Mouse (Mus musculus): ENCODE data around the gene Aoc1.

Aoc1 gene

DNA sequence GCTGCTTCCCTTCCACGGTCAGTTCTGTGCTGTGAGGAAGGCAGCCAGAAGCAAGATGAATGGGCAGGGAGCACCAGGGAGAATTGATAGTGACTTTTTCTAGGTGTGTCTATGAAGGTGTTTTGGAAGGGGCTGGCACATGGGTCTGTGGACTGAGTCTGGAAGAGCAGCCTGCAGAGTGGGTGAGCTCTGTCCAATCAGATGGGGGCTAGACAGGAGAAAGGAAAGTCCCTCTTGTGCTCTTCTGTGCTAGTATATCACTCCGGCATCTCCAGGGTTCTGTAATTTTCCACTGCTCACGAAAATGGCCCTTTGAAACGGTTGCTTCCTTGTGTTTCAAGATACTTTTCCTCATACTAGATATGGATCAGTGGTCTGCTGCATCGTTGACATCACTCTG, at the start of gene Aoc1:
Gene Aoc1, plus strand, starts transcription at position 301 of the 400 bp plus-strand sequence.
- DNase-seq (ENCODE audit: low spot score), result no peak

DNA sequence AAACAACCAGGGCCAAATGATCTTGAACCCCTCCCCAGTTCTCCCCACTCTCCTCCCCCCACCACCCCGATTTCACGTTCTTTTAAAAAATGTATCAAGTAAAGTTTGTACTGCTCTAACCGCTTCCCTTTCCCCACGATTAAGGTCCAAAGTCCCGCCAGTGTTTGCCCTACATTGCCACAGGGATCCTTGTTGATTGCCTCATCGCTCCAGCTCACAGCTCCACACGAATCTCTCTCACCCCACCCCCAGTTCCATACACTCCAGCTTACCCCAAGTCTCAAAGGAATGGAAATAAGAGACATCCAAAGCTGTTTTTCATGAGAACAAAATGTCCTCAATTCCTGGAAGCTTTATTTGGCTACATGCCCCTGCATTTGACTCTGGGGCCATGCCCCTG, 47.7 kb upstream of the Aoc1 start:
- DNase-seq (ENCODE audit: low spot score), result no peak

DNA sequence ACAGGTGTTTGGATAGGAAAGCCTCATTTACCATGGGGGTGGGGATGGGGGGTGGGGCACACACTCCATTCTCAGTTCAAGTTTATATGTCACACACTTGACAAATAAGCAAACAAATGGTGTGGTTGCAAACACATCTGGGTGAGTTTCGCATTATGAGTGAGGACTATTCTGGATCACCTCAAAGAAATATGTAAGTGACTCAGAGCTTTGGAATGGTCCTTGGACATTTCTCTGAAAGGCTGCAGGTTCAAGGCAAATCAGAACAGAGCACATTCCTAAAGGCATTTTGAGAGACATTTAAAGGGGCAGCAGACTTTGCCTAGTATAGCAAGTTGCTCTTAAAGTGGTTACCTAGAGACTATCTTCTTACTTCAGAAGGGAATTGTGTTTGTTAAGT, 43.7 kb upstream of the Aoc1 start:
- DNase-seq (ENCODE audit: low spot score), result no peak

DNA sequence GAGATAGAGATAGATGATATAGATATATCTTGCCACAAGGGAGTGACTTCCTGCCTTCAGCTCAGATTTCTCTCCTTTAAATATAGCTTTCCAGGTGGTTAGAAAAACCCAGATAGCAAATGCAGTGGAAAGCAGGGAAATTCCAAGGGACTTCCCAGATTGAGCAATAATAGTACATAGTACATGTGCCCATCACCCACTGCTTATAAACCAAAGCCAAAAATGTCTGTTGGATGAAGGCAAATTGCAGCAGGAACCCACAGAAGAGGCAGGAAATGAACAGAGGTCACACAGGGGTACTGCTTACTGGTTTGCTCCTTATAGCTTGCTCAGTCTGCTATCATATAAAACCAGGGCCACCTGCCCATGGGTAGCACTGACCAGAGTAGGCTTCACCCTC, 43.0 kb upstream of the Aoc1 start:
- DNase-seq (ENCODE audit: low spot score), result no peak

DNA sequence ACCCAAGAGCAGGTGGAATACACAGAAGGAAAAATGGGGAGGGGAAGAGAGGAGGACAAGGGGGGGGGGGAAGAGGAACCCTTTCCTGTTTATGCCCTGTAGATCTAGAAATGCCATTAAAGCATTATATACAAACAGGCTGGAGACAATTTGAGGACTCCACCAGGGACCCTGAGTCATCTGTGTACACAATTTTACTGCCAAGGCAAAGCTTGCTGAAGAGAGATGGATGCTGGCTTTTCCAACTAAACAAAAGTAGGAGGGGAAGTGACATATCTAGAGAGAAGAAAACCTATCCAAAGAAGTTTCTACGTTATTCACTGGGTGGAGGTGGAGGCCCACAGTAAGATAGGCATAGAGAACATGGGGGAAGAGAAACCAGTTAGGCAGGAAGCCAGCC, 42.5 kb upstream of the Aoc1 start:
- DNase-seq (ENCODE audit: low spot score), result no peak

DNA sequence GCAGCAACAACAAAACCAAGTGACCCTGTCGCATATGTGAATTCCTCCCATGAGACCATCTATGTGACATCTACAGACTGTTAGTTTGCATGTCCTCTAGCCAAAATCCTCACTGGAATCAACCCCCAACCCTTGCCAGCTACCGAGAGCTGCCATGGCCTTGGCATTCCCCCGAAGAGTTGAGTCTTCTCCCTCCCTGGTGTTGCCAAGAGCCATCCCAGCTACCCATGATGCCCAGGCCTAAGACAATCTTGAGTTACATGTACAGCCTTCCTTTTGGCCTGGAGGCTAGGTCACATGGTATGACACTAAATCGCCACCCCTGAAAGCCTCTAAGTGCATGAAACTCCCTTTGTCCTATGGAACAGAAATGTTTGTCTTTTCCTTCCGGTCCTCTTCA, 41.6 kb upstream of the Aoc1 start:
- no peak for DNase-seq (ENCODE audit: low spot score)

DNA sequence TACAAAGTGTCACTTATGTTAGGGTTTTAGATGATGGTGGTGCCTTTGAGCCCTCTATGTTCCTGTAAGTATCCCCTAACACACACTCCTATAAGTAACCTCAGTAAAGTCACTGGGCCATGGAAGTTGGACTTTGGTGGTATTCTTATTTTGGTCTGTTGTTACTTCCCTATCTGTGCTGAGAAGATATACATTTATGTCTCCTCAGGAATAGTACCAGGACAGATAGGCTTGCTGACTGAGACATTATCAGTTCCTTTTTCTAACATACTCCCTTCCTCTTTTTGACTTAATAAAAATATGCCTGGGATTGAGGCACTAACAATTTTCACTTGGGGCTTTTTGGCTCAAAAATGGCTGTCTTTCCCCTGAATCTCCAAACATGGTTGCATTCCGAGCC, 40.3 kb upstream of the Aoc1 start:
- no peak for DNase-seq (ENCODE audit: low spot score)

DNA sequence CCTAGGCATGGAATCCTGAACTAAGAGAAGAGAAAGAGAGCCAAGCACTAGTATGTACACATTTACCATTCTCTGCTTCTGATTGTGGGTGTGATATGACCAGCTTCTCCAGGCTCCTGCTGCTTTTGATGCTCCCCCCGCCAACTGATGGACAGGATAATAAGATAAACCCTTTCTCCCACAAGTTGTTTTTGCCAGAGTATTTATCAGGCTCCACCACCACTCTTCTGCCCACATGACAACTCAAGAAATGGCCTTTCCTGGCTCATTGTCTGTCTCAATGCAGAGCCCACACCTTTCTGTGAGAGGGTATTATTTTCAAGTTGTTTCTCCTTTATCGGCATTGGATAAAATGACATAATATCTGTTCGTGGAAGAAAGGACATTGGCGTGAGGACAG, 39.2 kb upstream of the Aoc1 start:
- DNase-seq (ENCODE audit: low spot score), result no peak

DNA sequence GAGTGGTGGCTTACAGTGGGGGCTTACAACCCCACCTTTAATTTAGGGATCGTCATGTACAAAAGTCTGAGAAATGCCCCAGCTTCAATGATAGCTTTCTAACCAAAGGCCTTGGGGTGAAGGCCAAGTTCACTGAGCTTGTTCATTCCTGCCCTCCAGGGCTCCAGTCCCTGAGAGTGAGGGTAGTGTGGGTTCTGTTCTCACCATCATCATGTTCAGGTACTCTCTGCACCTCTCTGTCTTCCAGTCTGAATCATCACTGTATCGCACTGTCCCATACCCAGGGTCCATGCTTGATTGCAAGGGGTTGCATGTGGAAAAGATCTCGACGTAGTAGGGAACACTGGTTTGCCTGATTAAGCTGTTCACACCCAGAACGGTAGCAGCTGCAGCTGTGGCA, 37.5 kb upstream of the Aoc1 start:
- DNase-seq (ENCODE audit: low spot score), result no peak

DNA sequence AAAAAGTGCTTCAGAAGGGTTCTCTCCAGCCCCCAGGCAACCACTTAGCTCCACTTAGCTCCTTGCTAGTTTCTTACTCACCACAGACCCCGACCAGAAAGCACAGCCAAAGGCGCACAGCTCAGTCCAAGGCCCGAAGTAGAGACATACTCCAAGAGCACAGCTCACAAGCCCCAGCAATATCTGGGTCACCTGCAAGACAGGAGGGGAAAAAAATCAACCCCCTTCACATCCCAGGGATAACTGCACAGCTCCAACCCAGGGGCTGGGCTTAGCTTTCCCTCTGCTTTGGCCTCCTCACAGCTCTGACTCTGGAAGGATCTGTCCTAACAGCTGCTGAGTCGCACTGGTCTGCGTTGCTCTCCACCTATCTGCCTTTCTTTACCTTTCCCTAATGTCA, 36.5 kb upstream of the Aoc1 start:
- no peak for DNase-seq (ENCODE audit: low spot score)

DNA sequence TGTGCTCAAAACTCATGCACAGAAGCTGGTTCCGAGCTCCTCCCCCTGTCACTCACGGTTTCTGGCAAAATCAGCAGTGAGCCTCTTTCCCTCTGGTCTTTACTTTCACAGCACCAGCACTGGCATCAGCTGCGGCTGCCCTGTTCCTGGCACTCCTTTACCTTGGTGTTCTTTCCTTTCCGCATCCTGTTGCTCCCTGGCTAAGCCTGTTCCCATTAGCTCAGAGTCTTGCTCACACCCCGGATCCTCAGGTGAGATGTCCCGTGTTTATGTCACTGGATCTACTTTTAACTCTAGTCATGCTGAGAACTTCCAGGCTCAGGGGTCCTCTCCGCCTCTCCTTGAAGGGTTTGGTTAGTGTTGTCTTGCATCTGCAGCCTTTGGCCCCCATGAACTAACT, 35.2 kb upstream of the Aoc1 start:
- no peak for DNase-seq (ENCODE audit: low spot score)

DNA sequence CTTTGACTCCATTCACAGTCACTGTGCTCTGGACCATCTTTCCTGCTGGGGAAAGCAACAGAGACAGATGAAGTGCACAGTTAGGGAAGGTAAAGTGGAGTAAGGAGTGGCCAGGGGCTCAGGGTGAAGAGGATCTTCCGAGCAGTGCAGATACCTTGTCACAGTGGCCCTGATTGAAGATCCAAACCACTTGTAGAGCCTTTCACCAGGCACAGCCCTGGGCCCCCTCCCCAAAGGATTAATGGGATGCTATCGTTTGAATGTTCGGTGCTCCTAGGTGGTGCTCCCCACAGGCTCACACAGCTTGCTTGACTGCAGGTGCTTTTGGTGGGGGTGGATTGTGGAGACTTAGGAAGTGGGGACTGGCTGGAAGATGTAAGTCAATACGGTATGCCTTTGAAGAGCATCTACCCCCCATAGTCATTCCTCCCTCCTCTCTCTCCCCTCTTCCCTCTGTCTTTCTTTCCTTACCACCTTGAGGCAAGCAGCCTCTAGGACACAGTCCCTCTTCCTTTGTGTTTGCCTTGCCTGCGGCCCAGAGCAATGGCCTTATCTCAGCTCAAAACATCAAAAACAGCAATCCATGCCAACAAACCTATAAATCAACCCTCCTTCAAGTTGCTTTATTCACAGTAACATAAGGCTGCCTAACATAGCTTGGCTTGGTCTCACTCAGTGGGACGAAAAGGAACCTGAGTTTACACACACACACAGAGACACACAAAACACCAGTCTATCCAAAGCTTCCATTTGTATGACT, 34.2 kb upstream of the Aoc1 start:
- DNase-seq (ENCODE audit: low spot score), result no peak

DNA sequence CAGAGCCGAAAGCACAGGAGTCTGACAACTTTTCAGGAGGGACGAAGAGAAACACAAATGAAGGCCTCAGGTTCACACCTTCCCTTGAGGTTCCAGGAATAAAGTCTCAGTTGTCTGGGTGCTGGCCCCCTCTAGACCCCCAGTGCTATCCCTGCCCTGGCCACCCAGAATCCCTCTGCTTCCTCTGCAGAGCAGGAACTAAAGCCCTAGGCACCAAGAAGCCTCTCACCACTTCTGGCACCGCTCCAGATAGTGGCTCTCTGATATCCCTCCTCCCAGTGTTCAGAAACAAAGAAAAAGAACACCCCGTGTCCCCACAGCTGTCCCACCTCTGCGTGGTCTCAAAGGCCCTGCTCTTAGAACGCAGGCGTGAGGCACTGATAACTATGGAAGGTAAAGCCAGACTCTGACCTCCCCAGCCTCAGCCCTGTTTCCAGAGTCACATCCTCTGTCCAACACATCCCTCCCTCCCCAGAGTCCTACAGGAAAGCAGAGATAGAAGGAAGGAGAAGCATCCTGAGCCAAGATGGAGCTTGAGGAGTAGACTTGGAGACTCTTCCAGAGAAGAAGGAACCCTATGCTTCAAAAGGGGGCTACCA, 32.2 kb upstream of the Aoc1 start, which contains the start of gene Tmem176a:
Gene Tmem176a, plus strand, starts transcription at position 549 of the 599 bp plus-strand sequence.
- DNase-seq (ENCODE audit: low spot score), result peak; percentile 41

DNA sequence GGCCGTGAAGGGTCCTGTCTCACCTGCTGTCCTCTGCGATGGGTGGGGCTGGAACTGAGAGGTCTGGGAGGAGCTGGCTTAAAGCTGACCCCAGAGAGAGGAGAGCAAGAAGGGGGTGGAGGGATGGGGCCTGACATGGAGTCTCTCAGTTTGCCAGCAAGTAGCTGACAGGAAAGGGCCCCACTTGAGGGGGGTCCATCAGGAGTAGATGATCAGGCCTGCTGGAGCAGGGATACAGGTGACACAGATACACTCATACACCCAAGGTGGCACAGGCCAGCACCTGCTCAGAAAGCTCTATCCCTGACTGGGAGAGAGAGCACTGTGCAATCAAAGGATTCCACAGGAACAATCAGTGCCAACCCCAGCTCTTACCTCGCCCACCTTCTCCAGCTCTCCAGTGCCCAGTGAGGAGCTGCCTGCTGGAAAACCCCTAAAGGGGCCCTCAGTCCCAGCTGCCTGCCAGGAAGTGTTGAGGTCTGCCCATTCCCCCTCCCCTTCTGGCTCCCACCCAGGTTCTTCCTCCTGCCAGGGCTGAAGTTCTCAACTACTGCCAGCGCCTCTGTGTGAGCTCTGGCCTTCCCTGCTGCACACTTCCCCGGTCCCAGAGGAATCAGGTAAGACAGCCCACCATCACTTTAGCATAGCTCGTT, 31.6 kb upstream of the Aoc1 start, which contains the start of gene Tmem176b:
Gene Tmem176b, minus strand, starts transcription at position 524 of the 653 bp plus-strand sequence.
- DNase-seq (ENCODE audit: low spot score), result peak; percentile 98

DNA sequence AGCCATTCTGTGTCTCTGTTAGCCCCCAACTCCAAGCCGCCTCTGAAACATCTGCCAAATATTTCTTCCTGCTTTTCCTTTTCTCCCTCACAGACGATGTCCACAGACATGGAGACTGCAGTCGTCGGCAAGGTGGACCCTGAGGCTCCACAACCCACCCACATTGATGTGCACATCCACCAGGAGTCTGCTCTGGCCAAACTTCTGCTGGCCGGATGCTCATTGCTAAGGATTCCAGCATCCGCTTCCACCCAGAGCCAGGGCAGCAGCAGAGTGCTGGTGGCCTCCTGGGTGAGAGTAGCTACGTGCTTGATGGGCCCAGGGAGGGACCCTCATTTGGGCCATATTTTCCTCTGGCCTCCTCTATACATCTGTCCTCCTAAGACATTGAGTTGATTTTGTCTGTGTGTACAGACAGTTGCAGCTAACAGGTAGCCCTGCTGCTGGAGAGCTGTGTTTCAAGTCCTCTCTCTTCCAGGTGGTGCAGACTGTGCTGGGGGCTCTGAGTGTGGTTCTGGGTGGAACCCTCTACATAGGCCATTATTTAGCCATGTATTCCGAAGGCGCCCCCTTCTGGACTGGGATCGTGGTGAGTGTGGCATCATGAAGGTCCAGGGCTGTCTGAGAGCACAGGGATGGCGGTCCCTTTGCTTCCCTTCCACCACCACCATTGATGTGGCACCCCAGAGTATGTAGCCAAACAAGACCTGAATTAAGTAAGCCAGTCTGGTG, 30.4 kb upstream of the Aoc1 start:
- peak; percentile 41 for DNase-seq (ENCODE audit: low spot score)

DNA sequence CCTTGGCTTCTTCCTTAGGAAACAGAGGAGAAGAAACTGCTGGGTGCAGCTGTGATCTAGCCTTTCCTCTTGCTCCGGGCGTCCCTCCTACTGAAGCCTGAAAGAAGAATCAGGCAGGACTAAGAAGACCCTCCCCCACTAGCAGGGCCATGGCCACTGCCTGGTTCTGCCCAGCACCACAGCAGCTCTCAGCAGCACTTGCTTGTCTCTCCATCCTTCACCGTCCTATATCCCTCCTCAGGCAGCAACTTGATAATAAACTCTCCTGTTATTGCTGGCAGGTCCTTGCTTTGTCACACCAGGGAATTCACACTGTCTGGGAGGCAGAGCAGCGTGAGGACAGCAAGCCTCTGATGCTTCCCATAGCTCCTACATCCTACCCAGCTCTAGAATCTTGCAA, 27.6 kb upstream of the Aoc1 start:
- DNase-seq (ENCODE audit: low spot score), result no peak

DNA sequence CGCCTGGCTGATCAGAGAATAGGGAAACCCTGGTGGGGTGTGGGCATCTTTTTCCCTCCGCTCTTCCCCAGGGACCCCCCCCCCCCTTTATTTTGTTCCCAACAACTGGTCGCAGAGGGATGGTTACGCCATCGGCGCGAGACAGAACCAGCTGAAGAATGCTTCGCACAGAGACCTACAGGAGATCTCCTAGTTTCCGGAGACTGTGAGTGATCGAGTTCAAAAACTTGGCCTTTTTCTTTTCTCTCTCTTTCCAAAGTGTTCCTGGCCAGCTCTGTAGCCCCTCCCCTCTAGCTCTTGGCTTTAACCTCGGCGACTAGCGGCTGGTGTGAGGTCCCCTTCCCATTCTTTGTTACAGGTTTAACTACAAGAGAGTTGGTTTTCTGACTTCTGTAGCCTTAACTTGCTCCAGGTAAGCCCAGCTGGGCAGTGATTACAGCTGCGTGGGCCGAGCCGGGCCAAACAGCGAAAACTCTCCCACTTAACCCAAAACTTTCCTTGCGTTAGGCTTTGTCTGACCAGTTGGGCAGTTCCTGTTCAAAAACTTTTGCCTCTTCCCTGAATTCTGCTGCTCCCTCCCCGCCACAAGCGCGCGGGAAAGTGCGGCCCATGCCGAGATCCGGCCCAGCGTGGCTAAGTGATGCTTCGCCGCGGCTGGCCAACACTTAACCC, 20.7 kb upstream of the Aoc1 start:
- peak; percentile 59 for DNase-seq (ENCODE audit: low spot score)

DNA sequence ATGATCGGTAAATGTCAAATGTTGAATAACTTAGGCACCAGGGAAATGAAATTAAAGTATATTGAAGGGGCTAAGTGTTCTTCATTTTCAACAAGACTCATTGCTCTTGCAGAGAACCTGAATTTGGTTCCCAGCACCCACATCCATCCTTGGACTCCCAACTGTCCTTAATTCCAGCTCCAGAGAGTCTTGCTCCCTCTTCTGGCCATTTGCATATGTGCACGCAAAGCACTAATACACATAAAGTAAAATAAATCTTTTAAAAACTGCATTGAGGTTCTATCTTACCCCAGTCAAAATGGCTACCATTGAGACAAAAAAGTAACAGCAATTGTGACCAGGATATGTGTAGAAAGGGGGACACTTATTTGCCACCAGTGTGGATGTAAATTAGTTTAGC, 18.5 kb upstream of the Aoc1 start:
- no peak for DNase-seq (ENCODE audit: low spot score)

DNA sequence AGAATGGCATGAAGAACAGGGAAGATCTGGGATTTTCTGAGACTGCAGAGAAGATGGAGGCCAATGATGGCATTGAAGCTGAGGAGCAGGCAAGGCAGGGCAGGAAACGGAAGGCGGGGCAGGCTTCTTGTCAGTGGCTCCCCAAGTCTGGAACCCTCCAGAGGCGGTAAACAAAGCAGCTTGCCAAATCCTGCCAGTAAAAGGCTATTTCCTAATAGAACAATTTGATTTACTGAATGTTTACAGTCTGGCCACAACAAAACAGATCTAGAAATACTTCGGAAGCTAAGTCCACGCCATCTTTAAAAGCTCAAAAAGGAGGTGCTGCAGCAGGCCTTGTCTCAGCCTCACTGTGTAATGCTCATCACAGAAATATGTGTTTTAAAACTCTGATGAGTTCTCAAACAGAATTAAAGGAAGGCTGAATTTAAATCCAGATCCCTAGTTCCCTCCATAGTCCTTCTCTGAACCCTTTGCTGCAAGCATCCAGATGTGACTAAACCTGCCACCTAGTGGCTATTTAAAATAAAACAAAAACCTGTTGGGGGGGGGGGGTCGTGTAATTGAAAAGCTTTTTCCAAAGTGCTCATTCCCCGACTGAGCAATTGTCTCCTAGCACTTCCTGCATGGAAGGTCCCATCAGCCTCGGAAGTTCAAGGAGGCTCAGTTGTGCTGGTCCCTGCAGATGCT, 14.9 kb upstream of the Aoc1 start:
- DNase-seq (ENCODE audit: low spot score), result no peak

DNA sequence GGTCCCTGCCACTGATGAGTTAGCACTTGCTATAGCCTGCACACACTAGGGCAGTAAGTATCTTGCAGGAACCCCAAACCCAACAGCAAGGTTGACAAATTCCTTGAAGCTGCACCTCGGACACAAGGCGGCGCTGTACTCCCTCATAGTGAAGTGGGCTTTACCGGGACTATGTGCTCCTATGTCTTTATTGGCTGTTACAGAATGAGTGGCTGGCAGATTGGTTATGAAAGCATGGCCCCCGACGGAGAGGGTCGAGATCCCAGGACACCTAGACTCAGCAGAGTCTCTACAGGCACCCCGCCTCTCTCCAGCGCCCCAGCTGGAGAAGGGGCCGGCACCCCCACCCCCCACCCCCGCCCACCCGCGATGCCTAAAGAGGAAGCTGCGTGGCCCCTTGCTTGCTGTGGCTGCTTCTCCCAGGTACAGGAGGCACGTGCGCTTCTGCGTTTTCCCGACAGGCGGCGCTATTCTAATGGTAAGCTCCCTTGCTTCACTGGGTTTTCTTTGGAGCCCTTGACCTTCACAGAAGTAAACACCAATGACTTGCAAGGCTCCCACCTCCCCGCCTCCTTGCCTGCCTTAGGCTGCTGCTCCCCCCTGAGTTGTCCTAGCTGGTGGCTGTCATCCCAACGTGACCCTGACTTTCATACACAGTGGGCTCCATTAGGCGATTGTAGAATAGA, 12.4 kb upstream of the Aoc1 start:
- peak; percentile 66 for DNase-seq (ENCODE audit: low spot score)

DNA sequence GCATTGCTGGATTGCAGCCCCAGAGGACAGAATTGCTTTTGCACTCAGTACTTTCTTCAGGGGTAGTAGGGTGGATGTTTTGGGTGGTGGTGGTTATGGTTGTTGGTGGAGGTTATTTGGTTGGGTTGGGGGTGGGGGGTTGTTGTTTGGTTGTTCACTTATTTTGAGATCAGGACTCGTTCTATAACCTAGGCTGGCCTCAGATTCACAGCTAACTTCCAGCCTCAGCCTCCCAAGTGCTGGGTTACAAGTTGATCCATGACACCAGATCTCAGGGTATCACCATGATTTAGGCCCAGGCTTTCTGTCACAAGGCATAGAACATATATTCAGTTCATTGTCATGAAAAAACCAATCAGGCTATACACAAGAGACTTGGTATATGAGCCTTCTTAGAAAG, 11.8 kb upstream of the Aoc1 start:
- no peak for DNase-seq (ENCODE audit: low spot score)
